Mouse (Mus musculus) MEL (cell line): ENCODE data around the gene Enpep. TPM values are rescaled to one million over a fixed set of nuclear protein-coding genes. Genes with fewer than 3 reads are reported as not detected.

Experiments used
- DNase-seq: peaks from one replicate; pipeline ENCODE4 v3.0.0; 2011; ENCODE audit warnings: low read depth, low spot score
- H3K27ac ChIP-seq: 2 replicates; pipeline ENCODE4 v1.5.1; 2012; ENCODE audit warnings: low read depth, mild to moderate bottlenecking, control low read depth, low read length, moderate library complexity; ENCODE audit not compliant: control insufficient read depth
- H3K27me3 ChIP-seq, 2 experiments: fragments of 150-350 bp in 1 of 2; sonication (generic) in 1 of 2; 2 replicates each; pipeline ENCODE4 v1.6.1; 2012; ENCODE audit warnings: low read length in 2 of 2, mild to moderate bottlenecking in 2 of 2, improper control_type of control experiment in 1 of 2, moderate library complexity in 1 of 2; ENCODE audit not compliant: insufficient read depth in 2 of 2, control insufficient read depth in 1 of 2
- H3K36me3 ChIP-seq, 2 experiments: 2 replicates each; pipeline ENCODE4 v1.6.1; 2012 to 2014; ENCODE audit warnings: low read length in 2 of 2, improper control_type of control experiment in 1 of 2, inconsistent platforms in 1 of 2, mild to moderate bottlenecking in 1 of 2; ENCODE audit not compliant: insufficient read depth in 2 of 2, control insufficient read depth in 1 of 2
- H3K4me1 ChIP-seq, 2 experiments: fragments of 150-350 bp in 1 of 2; sonication (generic) in 1 of 2; 2 replicates each; pipeline ENCODE4 v1.6.1; 2012; ENCODE audit warnings: low read length in 2 of 2, improper control_type of control experiment in 1 of 2, mild to moderate bottlenecking in 1 of 2; ENCODE audit not compliant: insufficient read depth in 2 of 2, control insufficient read depth in 1 of 2
- H3K4me3 ChIP-seq, 2 experiments: fragments of 150-350 bp in 1 of 2; sonication (generic) in 1 of 2; 2 replicates each; pipeline ENCODE4 v1.5.1; 2012; ENCODE audit warnings: low read depth in 2 of 2, low read length in 2 of 2, mild to moderate bottlenecking in 2 of 2, moderate library complexity in 2 of 2, control low read depth in 1 of 2, improper control_type of control experiment in 1 of 2; ENCODE audit not compliant: control insufficient read depth in 1 of 2, insufficient read depth in 1 of 2
- H3K79me2 ChIP-seq: 2 replicates; pipeline ENCODE4 v1.6.1; 2012; ENCODE audit warnings: mild to moderate bottlenecking, low read length, moderate library complexity; ENCODE audit not compliant: control insufficient read depth, poor library complexity, insufficient read depth
- H3K9ac ChIP-seq: 2 replicates; pipeline ENCODE4 v1.6.1; 2012; ENCODE audit warnings: low read depth, mild to moderate bottlenecking, control low read depth, low read length, moderate library complexity; ENCODE audit not compliant: control insufficient read depth, poor library complexity, severe bottlenecking
- H3K9me3 ChIP-seq: fragments of 150-350 bp; sonication (generic); replicated peaks from 2 replicates; pipeline ENCODE4 v1.6.1; 2012; ENCODE audit warnings: mild to moderate bottlenecking, low read length, improper control_type of control experiment, moderate library complexity; ENCODE audit not compliant: insufficient read depth
- BHLHE40 ChIP-seq: IDR thresholded peaks from 2 replicates; pipeline ENCODE4 v1.6.1; 2012; ENCODE audit warnings: low read depth, mild to moderate bottlenecking, inconsistent platforms, low read length, improper control_type of control experiment, borderline replicate concordance
- CHD2 ChIP-seq: IDR thresholded peaks from 2 replicates; pipeline ENCODE4 v1.6.1; 2011; ENCODE audit warnings: low read length, improper control_type of control experiment
- ELF1 ChIP-seq: IDR thresholded peaks from 2 replicates; pipeline ENCODE4 v1.6.1; 2014; ENCODE audit warnings: low read depth, mild to moderate bottlenecking, inconsistent platforms, low read length, improper control_type of control experiment, moderate library complexity
- EP300 ChIP-seq, 2 experiments: IDR thresholded peaks; 2 replicates each; pipeline ENCODE4 v1.6.1; 2011; ENCODE audit warnings: improper control_type of control experiment in 2 of 2, low read length in 2 of 2, low read depth in 1 of 2, mild to moderate bottlenecking in 1 of 2
- GATA1 ChIP-seq: IDR thresholded peaks from 2 replicates; pipeline ENCODE4 v1.6.1; 2011; ENCODE audit warnings: low read depth, low read length, improper control_type of control experiment
- MAX ChIP-seq: IDR thresholded peaks from 2 replicates; pipeline ENCODE4 v1.6.1; 2011; ENCODE audit warnings: low read length, improper control_type of control experiment
- MAZ ChIP-seq: IDR thresholded peaks from 2 replicates; pipeline ENCODE4 v1.6.1; 2012; ENCODE audit warnings: low read depth, mild to moderate bottlenecking, inconsistent platforms, low read length, improper control_type of control experiment
- MEF2A ChIP-seq: IDR thresholded peaks from 2 replicates; pipeline ENCODE4 v1.6.1; 2014; ENCODE audit warnings: low read depth, mild to moderate bottlenecking, inconsistent platforms, low read length, improper control_type of control experiment; ENCODE audit not compliant: poor library complexity, insufficient replicate concordance, severe bottlenecking; ENCODE audit errors: extremely low read depth
- MXI1 ChIP-seq: IDR thresholded peaks from 2 replicates; pipeline ENCODE4 v1.6.1; 2011; ENCODE audit warnings: mild to moderate bottlenecking, low read depth, low read length, improper control_type of control experiment
- MYB ChIP-seq: IDR thresholded peaks from 2 replicates; pipeline ENCODE4 v1.6.1; 2011; ENCODE audit warnings: mild to moderate bottlenecking, low read depth, low read length, improper control_type of control experiment
- NELFE ChIP-seq: IDR thresholded peaks from 2 replicates; pipeline ENCODE4 v1.6.1; 2011; ENCODE audit warnings: low read depth, low read length, improper control_type of control experiment
- NRF1 ChIP-seq: IDR thresholded peaks from 2 replicates; pipeline ENCODE4 v1.6.1; 2014; ENCODE audit warnings: low read depth, mild to moderate bottlenecking, inconsistent platforms, low read length, improper control_type of control experiment, moderate library complexity; ENCODE audit not compliant: poor library complexity, insufficient read depth, severe bottlenecking
- POLR2A ChIP-seq, 2 experiments: IDR thresholded peaks; 2 replicates each; pipeline ENCODE4 v1.6.1; 2011 to 2012; ENCODE audit warnings: low read length in 2 of 2, mild to moderate bottlenecking in 2 of 2, control low read depth in 1 of 2, improper control_type of control experiment in 1 of 2, low read depth in 1 of 2, moderate library complexity in 1 of 2; ENCODE audit not compliant: control insufficient read depth in 1 of 2, insufficient read depth in 1 of 2, poor library complexity in 1 of 2
- POLR2AphosphoS5 ChIP-seq: IDR thresholded peaks from 2 replicates; pipeline ENCODE4 v1.6.1; 2012; ENCODE audit warnings: low read depth, borderline replicate concordance, mild to moderate bottlenecking, inconsistent platforms, low read length, moderate library complexity, mixed read lengths
- RAD21 ChIP-seq: IDR thresholded peaks from 2 replicates; pipeline ENCODE4 v1.6.1; 2011; ENCODE audit warnings: mild to moderate bottlenecking, low read depth, low read length, improper control_type of control experiment
- TBP ChIP-seq: IDR thresholded peaks from 2 replicates; pipeline ENCODE4 v1.8.0; 2011; ENCODE audit warnings: low read depth, low read length, improper control_type of control experiment
- TCF12 ChIP-seq: IDR thresholded peaks from 2 replicates; pipeline ENCODE4 v1.6.1; 2014; ENCODE audit warnings: low read depth, mild to moderate bottlenecking, inconsistent platforms, low read length, improper control_type of control experiment, moderate library complexity
- UBTF ChIP-seq: IDR thresholded peaks from 2 replicates; pipeline ENCODE4 v1.6.1; 2012; ENCODE audit warnings: low read depth, mild to moderate bottlenecking, inconsistent platforms, low read length, improper control_type of control experiment, moderate library complexity, borderline replicate concordance; ENCODE audit not compliant: insufficient read depth
- USF2 ChIP-seq, 2 experiments: IDR thresholded peaks; 2 replicates each; pipeline ENCODE4 v1.6.1; 2011 to 2012; ENCODE audit warnings: improper control_type of control experiment in 2 of 2, low read length in 2 of 2, borderline replicate concordance in 1 of 2, inconsistent platforms in 1 of 2, low read depth in 1 of 2, mild to moderate bottlenecking in 1 of 2; ENCODE audit not compliant: insufficient read depth in 1 of 2
- ZKSCAN1 ChIP-seq: IDR thresholded peaks from 2 replicates; pipeline ENCODE4 v1.6.1; 2012; ENCODE audit warnings: low read depth, mild to moderate bottlenecking, inconsistent platforms, low read length, improper control_type of control experiment, moderate library complexity
- ZMIZ1 ChIP-seq: IDR thresholded peaks from 2 replicates; pipeline ENCODE4 v1.6.1; 2012; ENCODE audit warnings: low read depth, mild to moderate bottlenecking, inconsistent platforms, low read length, improper control_type of control experiment, moderate library complexity
- ZNF384 ChIP-seq: IDR thresholded peaks from 2 replicates; pipeline ENCODE4 v1.6.1; 2012; ENCODE audit warnings: low read depth, mild to moderate bottlenecking, inconsistent platforms, low read length, improper control_type of control experiment
- polyA plus RNA-seq, 2 experiments: library from polyadenylated mRNA; stranded (reverse) in 1 of 2; unstranded in 1 of 2; fragments of >175 nt in 1 of 2; fragments of >200 nt in 1 of 2; gene quantifications; 2 replicates each; pipeline versions ENCODE4 v1.2.1 to v1.2.4; 2012; ENCODE audit warnings: low replicate concordance in 2 of 2, low read depth in 1 of 2; ENCODE audit not compliant: insufficient read length in 2 of 2, insufficient read depth in 1 of 2, missing spikeins in 1 of 2
- total RNA-seq: library from RNA; depleted of rRNA; stranded (reverse); fragments of 300-350 nt; gene quantifications from 2 replicates; pipeline ENCODE4 v1.2.3, GENCODE M21; 2012

Enpep gene
- total and polyA plus RNA-seq, 3 experiments = not detected

GRCm38 (mm10) chr3:129295883-129296282, 36.6 kb downstream of the Enpep start:
- Histone ChIP-seq H3K27ac (no peak overlapping the region), H3K79me2 (no peaks in the 10 kb centered on the region), H3K36me3 (no peaks in the 10 kb centered on the region), H3K4me3 (no peak overlapping the region), H3K4me1 (no peaks in the 10 kb centered on the region), H3K9me3 (no peaks in the 10 kb centered on the region), H3K9ac (no peak overlapping the region), H3K27me3 (no peaks in the 10 kb centered on the region)
- no peak for DNase-seq
- TF ChIP-seq MEF2A = no peak
- TF ChIP-seq CHD2 = no peak
- no peak for TF ChIP-seq ZKSCAN1
- TF ChIP-seq MAX = no peak
- TF ChIP-seq EP300 (IDR thresholded peaks at IDR 0.05; ENCODE audit: low read depth in 1 of 2, low read length in 2 of 2) = no peak
- TF ChIP-seq MAZ = no peak
- no peak for TF ChIP-seq ELF1
- TF ChIP-seq GATA1 = no peak
- TF ChIP-seq POLR2A (IDR thresholded peaks at IDR 0.05; ENCODE audit: control insufficient read depth in 1 of 2, insufficient read depth in 1 of 2, low read depth in 1 of 2, low read length in 2 of 2, poor library complexity in 1 of 2) = no peak
- TF ChIP-seq TCF12 = no peak
- TF ChIP-seq MYB = no peak
- TF ChIP-seq UBTF = no peak
- TF ChIP-seq NRF1 = no peak

GRCm38 (mm10) chr3:129289536-129289935, 43.0 kb downstream of the Enpep start:
- DNase-seq = no peak
- no peak for TF ChIP-seq ZNF384
- no peak for TF ChIP-seq TBP
- TF ChIP-seq EP300 (IDR thresholded peaks at IDR 0.05; ENCODE audit: low read depth in 1 of 2, low read length in 2 of 2) = no peak
- no peak for TF ChIP-seq BHLHE40
- TF ChIP-seq MXI1 = no peak
- no peak for TF ChIP-seq USF2 (IDR thresholded peaks at IDR 0.05; ENCODE audit: borderline replicate concordance in 1 of 2, insufficient read depth in 1 of 2, low read depth in 1 of 2, low read length in 2 of 2)
- no peak for TF ChIP-seq RAD21
- TF ChIP-seq NELFE = no peak
- TF ChIP-seq ZMIZ1 = no peak
- TF ChIP-seq POLR2A (IDR thresholded peaks at IDR 0.05; ENCODE audit: control insufficient read depth in 1 of 2, insufficient read depth in 1 of 2, low read depth in 1 of 2, low read length in 2 of 2, poor library complexity in 1 of 2) = no peak
- no peak for TF ChIP-seq MAZ
- no peak for TF ChIP-seq POLR2AphosphoS5
- TF ChIP-seq, all 39 proteins: peak for 0
- Histone ChIP-seq H3K36me3 (no peaks in the 10 kb centered on the region), H3K9ac (no peak overlapping the region), H3K9me3 (no peaks in the 10 kb centered on the region), H3K27me3 (no peaks in the 10 kb centered on the region), H3K79me2 (no peaks in the 10 kb centered on the region), H3K27ac (no peak overlapping the region), H3K4me1 (no peaks in the 10 kb centered on the region), H3K4me3 (no peak overlapping the region)
